Comparison of ENCODE assay signal across 8 mouse cellular contexts in genomic region chr11:99065979-99066378, GRCm38 (mm10). TPM values are rescaled to one million over a fixed set of nuclear protein-coding genes. Genes with fewer than 3 reads are reported as not detected.
A peak's percentile ranks its signal among the peaks of the same experiment; 100 is the strongest.
DNase-seq lines count a peak whose midpoint lies in the region; ATAC-seq and TF ChIP-seq lines count a peak whose summit lies in the region.

No protein-coding gene starts in this region.

- no peak overlapping the region for H3K9ac ChIP-seq in limb, embryonic 11.5 days (ENCODE audit: low read length)
- no peak overlapping the region for H3K9ac ChIP-seq in stomach, postnatal 0 days (ENCODE audit: low read length)

- DNase-seq in A20 (ENCODE audit: low read depth, low spot score), result peak; percentile 76
- DNase-seq in adrenal gland, adult 18-20 months (ENCODE audit: low spot score in 2 of 2), result peak; percentile 44 to 74
- DNase-seq in embryonic facial prominence, embryonic 10.5 days (ENCODE audit: low spot score), result peak; percentile 83
- DNase-seq in kidney, adult 8-10 months, result peak; percentile 82 to 85
- peak; percentile 76 for DNase-seq in limb, embryonic 11.5 days (ENCODE audit: low spot score)
- DNase-seq in monocyte, adult 2 months (ENCODE audit: low read depth in 1 of 2, low spot score in 2 of 2), result peak; percentile 29 to 47
- DNase-seq in stomach, postnatal 0 days (ENCODE audit: low spot score), result peak; percentile 83

- 19% methylated on average over 2 of the region's 2 CpGs for WGBS in embryonic facial prominence, embryonic 10.5 days
- 3% methylated on average over 2 of the region's 2 CpGs for WGBS in limb, embryonic 11.5 days
- 17% methylated on average over 2 of the region's 2 CpGs for WGBS in stomach, postnatal 0 days

- ATAC-seq in granulocyte monocyte progenitor cell, adult 5-6 weeks (replicated peaks; ENCODE audit: poor library complexity, severe bottlenecking), result peak; percentile 91
- no peak for ATAC-seq in limb, embryonic 11.5 days (ENCODE audit: insufficient number of reproducible peaks, low FRiP score, low TSS enrichment, low read depth)
- peak; percentile 67 for ATAC-seq in stomach, postnatal 0 days (ENCODE audit: low FRiP score, low TSS enrichment)

- H3K36me3 ChIP-seq in embryonic facial prominence, embryonic 10.5 days (replicated peaks), result no peaks in the 10 kb centered on the region
- no peaks in the 10 kb centered on the region for H3K36me3 ChIP-seq in limb, embryonic 11.5 days (ENCODE audit: control insufficient read depth, insufficient read depth, low read length)
- no peaks in the 10 kb centered on the region for H3K36me3 ChIP-seq in stomach, postnatal 0 days (ENCODE audit: control insufficient read depth, insufficient read depth, low read length)

- peak overlapping the region; percentile 79 for H3K27ac ChIP-seq in embryonic facial prominence, embryonic 10.5 days (replicated peaks)
- H3K27ac ChIP-seq in limb, embryonic 11.5 days (replicated peaks; ENCODE audit: low read depth, low read length), result 0 out of 2 replicates have a peak overlapping the region, but pooled peaks have one; percentile 14
- 0 out of 2 replicates have a peak overlapping the region, but pooled peaks have one; percentile 24 for H3K27ac ChIP-seq in stomach, postnatal 0 days (replicated peaks)

- no peak for TF ChIP-seq EP300 in stomach, postnatal 0 days (optimal IDR thresholded peaks at IDR 0.05)

- no peak overlapping the region for H3K4me2 ChIP-seq in limb, embryonic 11.5 days (ENCODE audit: low read depth, severe bottlenecking)
- no peak overlapping the region for H3K4me2 ChIP-seq in stomach, postnatal 0 days (replicated peaks; ENCODE audit: low read depth)

- peaks cover 65% of the 10 kb centered on the region for H3K4me1 ChIP-seq in embryonic facial prominence, embryonic 10.5 days
- H3K4me1 ChIP-seq in limb, embryonic 11.5 days (ENCODE audit: control insufficient read depth, insufficient read depth, low read length), result peaks cover 33% of the 10 kb centered on the region
- no peaks in the 10 kb centered on the region for H3K4me1 ChIP-seq in stomach, postnatal 0 days (replicated peaks; ENCODE audit: control insufficient read depth, insufficient read depth)

- peak; percentile 100 for TF ChIP-seq CTCF in stomach, postnatal 0 days (IDR thresholded peaks at IDR 0.05; ENCODE audit: low read depth)

- H3K9me3 ChIP-seq in embryonic facial prominence, embryonic 10.5 days, result no peaks in the 10 kb centered on the region
- H3K9me3 ChIP-seq in limb, embryonic 11.5 days (ENCODE audit: control insufficient read depth, low read length), result no peaks in the 10 kb centered on the region
- no peaks in the 10 kb centered on the region for H3K9me3 ChIP-seq in stomach, postnatal 0 days (ENCODE audit: control insufficient read depth, low read length)

- no peaks in the 10 kb centered on the region for H3K27me3 ChIP-seq in embryonic facial prominence, embryonic 10.5 days (replicated peaks; ENCODE audit: low read depth, poor library complexity, severe bottlenecking)
- H3K27me3 ChIP-seq in limb, embryonic 11.5 days (ENCODE audit: control insufficient read depth, insufficient read depth, low read length), result no peaks in the 10 kb centered on the region
- H3K27me3 ChIP-seq in stomach, postnatal 0 days (ENCODE audit: control insufficient read depth, insufficient read depth, low read length), result no peaks in the 10 kb centered on the region

- H3K4me3 ChIP-seq in embryonic facial prominence, embryonic 10.5 days, result 0 out of 2 replicates have a peak overlapping the region, but pooled peaks have one; percentile 30
- H3K4me3 ChIP-seq in limb, embryonic 11.5 days (ENCODE audit: low read depth, low read length), result no peak overlapping the region
- no peak overlapping the region for H3K4me3 ChIP-seq in stomach, postnatal 0 days (ENCODE audit: low read depth, low read length)

RNA-seq across cellular contexts. Expression of gene Tns4, which starts 23.1 kb away (rescaled TPM):
- under 1 TPM; 0.43 to 0.67 TPM for total RNA-seq in adrenal gland, adult 18-20 months (2021)
- 0.96 and 1.0 TPM in 2 replicates for polyA plus RNA-seq in embryonic facial prominence, embryonic 10.5 days (2016; fragmentation: Nextera tagmentation; extraction: Ambion mirVana)
- total RNA-seq in granulocyte monocyte progenitor cell, adult 5-6 weeks (2014; fragmentation: Nextera tagmentation), result 2.8 and 3.0 TPM in 2 replicates
- 0.62 and 3.1 TPM in 2 replicates for total RNA-seq in granulocyte monocyte progenitor cell, adult 5-6 weeks (2017)
- 1.2 and 1.6 TPM in 2 replicates for polyA plus RNA-seq in limb, embryonic 11.5 days (2014; fragmentation: Nextera tagmentation; extraction: Ambion mirVana)
- 0.82 and 1.1 TPM in 2 replicates for polyA plus RNA-seq in stomach, postnatal 0 days (2015; fragmentation: Nextera tagmentation; extraction: Ambion mirVana)

RNA-seq across cellular contexts. Expression of gene Igfbp4, which starts 24.9 kb away (rescaled TPM):
- total RNA-seq in adrenal gland, adult 18-20 months (2021), result 100 to 1,000 TPM in 1 of 2 experiments, 10 to 100 TPM in 1; 74.6 to 150 TPM
- 658 and 684 TPM in 2 replicates for polyA plus RNA-seq in embryonic facial prominence, embryonic 10.5 days (2016; fragmentation: Nextera tagmentation; extraction: Ambion mirVana)
- 236 and 288 TPM in 2 replicates for total RNA-seq in granulocyte monocyte progenitor cell, adult 5-6 weeks (2014; fragmentation: Nextera tagmentation)
- total RNA-seq in granulocyte monocyte progenitor cell, adult 5-6 weeks (2017), result 279 and 410 TPM in 2 replicates
- 799 and 884 TPM in 2 replicates for polyA plus RNA-seq in limb, embryonic 11.5 days (2014; fragmentation: Nextera tagmentation; extraction: Ambion mirVana)
- 228 and 244 TPM in 2 replicates for polyA plus RNA-seq in stomach, postnatal 0 days (2015; fragmentation: Nextera tagmentation; extraction: Ambion mirVana)

RNA-seq across cellular contexts. Expression of gene Top2a, which starts 42.0 kb away (rescaled TPM):
- 1 to 10 TPM; 3.2 to 4.3 TPM for total RNA-seq in adrenal gland, adult 18-20 months (2021)
- 332 and 336 TPM in 2 replicates for polyA plus RNA-seq in embryonic facial prominence, embryonic 10.5 days (2016; fragmentation: Nextera tagmentation; extraction: Ambion mirVana)
- 216 and 220 TPM in 2 replicates for total RNA-seq in granulocyte monocyte progenitor cell, adult 5-6 weeks (2014; fragmentation: Nextera tagmentation)
- total RNA-seq in granulocyte monocyte progenitor cell, adult 5-6 weeks (2017), result 674 and 681 TPM in 2 replicates
- 422 and 448 TPM in 2 replicates for polyA plus RNA-seq in limb, embryonic 11.5 days (2014; fragmentation: Nextera tagmentation; extraction: Ambion mirVana)
- 31.6 and 44.5 TPM in 2 replicates for polyA plus RNA-seq in stomach, postnatal 0 days (2015; fragmentation: Nextera tagmentation; extraction: Ambion mirVana)

Comparison
In these comparisons a context has a peak if more than half of its experiments do, and no peak if none do; other contexts are left out.
1. H3K27ac ChIP-seq: peak in every context shown above with its lines; median percentile 79 in embryonic facial prominence, embryonic 10.5 days; 24 in stomach, postnatal 0 days; 14 in limb, embryonic 11.5 days.